Mouse (Mus musculus) thymus, postnatal 36 days (tissue): ENCODE measurements at regions not wholly inside any gene's neighbourhood (a gene's known extent, or its start where the extent isn't known, plus 50 kb on each side); places are given as distances from the start of the nearest gene placed in this dataset.
A peak's percentile ranks its signal among the peaks of the same experiment; 100 is the strongest.

Source experiments
- DNase-seq, 2 experiments: peaks; one replicate each; pipeline ENCODE4 v3.0.0; 2022; ENCODE audit warnings: mixed read lengths in 2 of 2

GRCm38 (mm10) chr9:46443191-46444095, 123.7 kb upstream of the 4931429L15Rik start:
- DNase-seq, result no peak

DNA sequence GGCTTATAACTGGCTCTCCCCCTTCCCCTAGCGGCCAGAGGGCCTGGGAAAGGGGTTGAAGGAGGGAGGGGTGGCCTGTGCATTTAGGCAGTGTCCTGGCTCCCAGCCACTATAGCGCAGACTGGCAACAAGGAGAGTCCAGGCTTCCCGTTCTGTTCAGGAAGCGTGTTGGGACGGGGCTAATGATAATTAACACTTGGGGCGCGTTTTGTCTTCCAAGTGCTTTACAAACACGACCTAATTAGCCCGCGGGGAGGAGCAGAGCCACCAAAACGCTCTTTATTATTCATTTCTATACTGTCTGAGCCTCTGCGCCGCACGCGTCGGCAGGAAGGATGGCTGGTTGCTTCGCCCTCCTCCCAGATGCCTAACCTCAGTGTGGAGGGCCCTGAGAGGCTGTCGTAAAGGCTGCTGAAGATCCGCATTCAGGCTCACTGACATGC, 123.0 kb upstream of the 4931429L15Rik start:
- no peak for DNase-seq

- DNase-seq, result no peak
Observed at GRCm38 (mm10) chr9:46440226-46440625, 120.4 kb upstream of the 4931429L15Rik start.

DNA sequence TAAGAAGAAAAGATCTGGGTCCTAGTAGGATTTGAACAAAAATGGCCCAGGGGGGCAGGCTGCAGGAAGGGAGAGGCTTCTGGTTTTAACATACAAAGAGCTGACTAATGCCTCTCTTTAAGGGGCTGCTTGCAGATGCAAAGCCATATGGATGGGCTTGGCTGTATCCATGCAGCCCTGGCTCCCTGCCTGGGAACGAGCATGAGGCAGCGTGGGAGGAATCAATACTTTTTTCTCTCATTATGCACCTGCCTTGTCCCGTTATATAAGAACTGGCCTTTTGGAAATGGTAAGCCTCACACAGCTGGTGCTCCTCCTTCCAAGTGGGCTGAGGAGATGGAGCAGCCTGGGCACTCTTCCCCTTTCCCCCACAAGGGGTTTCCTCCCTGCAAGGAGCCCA, 114.9 kb upstream of the 4931429L15Rik start:
- no peak for DNase-seq

DNA sequence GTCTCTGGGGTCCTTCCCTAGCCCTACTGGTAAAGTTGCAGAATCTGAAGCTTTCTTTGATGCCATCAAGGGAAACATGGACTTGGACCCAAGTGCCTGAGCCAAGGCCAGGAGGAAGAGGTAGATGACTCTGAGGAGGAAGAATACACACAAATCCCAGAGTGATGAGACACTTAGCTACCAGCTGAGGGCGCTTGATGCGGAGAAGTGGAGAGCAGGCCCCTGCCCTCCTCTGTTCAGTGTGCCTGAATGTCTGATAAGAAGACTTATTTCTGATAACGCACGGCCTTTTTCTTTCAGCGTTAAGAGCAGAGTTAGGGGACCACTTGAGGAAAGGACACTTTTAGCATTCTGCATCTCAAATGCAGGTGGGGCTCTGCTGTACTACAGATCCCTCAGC, 113.9 kb upstream of the 4931429L15Rik start:
- no peak for DNase-seq

- DNase-seq, result no peak
Observed at GRCm38 (mm10) chr9:46431053-46431452, 111.3 kb upstream of the 4931429L15Rik start.

DNA sequence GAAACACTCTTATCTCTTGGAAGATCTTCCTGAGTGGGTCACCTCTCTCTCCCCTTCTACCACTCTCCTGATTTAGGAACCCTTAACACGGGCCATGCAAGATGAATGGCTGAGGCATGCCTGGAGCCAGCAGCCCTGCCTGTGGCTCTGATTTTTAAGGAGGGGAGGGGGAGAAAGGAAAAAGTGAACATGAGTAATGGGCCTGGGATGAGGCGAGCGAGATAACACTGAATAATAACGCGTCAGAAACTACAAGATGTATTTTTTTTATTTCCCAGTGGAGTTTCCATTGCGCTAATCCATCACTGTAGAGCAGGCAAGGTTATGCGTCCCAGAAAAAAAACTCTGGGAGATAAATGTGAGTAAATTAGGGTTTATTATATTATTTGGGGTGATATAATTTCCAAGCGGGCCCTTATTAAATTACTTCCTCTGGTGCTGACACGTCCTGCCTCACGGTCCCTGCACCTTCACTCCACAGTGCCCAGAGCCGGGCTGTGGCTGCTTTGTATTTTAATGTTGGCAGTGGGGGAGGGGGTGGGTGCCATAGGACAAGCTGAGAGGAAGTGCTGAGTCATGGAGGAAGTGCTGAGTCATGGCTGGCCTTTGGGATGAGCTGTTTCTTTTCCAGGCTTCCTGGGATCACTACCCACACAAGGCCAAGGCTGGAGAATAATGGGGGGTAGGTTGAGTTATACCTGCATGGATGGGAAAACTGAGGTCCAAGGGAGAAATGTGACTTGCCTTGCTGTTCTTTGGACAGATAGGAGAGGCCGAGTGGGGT, 103.6 kb upstream of the 4931429L15Rik start:
- DNase-seq, result no peak

DNA sequence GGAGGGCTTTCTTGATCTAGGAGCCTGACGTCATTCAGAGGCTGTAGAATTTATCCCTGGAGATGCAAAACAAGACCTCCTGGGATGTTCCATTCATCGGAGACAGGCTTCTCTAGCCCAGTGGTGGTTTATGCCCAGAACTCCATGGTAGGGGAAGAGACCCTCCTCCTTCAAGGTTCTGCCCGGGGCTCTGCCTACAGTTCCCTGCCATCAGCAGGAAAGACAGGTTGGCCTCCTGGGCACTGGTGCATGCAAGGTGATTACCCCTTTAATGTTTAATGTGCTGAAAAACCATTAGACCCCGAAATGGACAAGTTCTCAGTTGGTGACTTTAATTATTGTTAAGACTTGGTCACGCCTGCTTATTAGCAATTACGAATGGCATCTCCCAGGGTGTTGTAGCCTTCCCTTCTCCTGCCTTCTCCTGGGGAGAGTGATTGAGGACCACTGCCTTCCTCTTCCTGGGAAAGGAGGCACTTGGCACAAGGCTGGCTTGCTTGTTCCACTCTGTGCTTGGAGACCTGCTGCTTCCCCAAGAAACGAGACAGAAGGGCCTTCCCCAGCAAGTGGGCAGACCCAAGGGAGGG, 102.0 kb upstream of the 4931429L15Rik start:
- no peak for DNase-seq

DNA sequence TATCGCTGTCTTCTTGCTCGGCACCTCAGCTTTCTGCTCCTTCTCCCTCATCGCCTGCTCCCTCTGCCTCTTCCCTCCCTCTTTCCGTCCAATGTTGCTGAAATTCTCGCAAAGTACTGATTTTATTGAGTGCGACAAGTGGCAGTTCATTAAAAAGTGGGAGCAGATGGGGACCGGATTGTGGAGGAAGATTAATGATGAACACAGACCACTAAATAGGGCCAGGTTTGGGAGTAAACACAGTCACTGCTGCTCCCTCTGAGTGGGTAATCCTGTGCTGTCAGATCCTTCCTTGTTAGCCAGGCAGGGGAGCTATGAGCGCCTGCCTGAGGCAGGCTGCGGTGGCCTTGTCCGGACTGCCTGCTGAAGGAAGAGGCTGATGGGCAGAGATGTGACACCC, 91.9 kb upstream of the 4931429L15Rik start:
- DNase-seq, result no peak

- DNase-seq, result no peak
Observed at GRCm38 (mm10) chr9:46408776-46409175, 89.0 kb upstream of the 4931429L15Rik start.

- DNase-seq, result no peak
Observed at GRCm38 (mm10) chr9:46406606-46407005, 86.8 kb upstream of the 4931429L15Rik start.

DNA sequence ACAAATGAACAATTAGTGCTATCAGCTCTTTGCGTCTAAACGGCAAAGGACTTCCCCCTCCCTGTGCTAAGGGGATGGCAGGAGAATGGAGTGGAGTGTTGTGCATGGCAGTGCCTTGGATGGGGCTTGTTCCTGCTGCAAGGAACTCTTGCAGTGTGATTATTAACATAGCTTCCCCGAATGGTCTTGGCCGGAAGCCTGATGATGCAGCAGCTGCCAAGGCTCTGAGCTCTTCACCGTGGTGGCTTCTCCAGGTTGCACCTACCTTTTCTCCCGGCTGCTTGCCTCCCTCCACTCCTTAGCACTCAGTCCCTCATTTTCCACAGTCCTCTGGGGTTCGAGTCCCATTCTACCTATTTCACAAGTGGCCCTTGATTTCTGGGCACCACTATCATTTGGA, 76.8 kb upstream of the 4931429L15Rik start:
- DNase-seq, result no peak

- DNase-seq, result no peak
Observed at GRCm38 (mm10) chr9:46395156-46395765, 75.5 kb upstream of the 4931429L15Rik start.

GRCm38 (mm10) chr9:46394239-46394638, 74.5 kb upstream of the 4931429L15Rik start:
- no peak for DNase-seq

GRCm38 (mm10) chr9:46392641-46393321, 73.0 kb upstream of the 4931429L15Rik start:
- DNase-seq, result peak; percentile 36 to 39

GRCm38 (mm10) chr9:46389741-46390140, 70.0 kb upstream of the 4931429L15Rik start:
- DNase-seq, result no peak

GRCm38 (mm10) chr9:46388677-46389676, 69.2 kb upstream of the 4931429L15Rik start:
- no peak for DNase-seq

- no peak for DNase-seq
Observed at GRCm38 (mm10) chr9:46386333-46386732, 66.5 kb upstream of the 4931429L15Rik start.

DNA sequence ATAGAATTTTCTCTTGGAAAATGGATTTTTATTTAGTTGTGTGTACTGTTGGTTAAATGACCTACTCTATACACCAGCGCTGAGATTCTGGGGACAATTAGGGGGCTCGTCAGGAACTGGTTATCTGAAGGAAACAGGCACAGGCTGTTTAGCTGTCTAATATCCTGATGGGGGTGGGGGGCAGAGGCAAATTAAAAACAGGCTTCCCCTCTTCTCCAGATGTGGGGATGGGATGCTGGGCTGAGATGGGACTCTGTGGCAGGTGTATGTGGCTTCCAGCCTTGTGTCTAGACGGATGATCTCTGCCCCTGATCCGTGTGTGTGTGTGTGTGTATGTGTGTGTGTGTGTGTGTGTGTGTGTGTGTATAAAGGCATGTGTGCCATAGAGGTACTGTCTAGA, 61.6 kb upstream of the 4931429L15Rik start:
- no peak for DNase-seq

- no peak for DNase-seq
Observed at GRCm38 (mm10) chr9:46379453-46379852, 59.7 kb upstream of the 4931429L15Rik start.

DNA sequence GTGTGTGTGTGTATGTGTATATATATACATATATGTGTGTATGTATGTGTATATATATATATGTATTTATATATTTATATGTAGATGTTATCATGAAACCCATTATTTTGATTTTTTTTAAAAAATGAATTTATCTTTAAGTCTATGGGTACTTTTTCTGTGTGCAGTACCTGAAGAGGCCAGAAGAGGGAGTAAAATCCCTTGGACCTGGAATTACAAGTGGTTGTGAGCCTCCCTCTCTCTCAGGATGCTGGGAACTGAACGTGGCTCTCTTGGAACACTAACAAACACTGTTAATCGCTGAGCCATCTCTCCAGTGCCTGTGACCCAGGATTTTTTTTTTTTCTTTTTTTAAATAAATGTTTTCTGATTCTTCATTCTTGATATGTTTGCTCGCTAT, 58.6 kb upstream of the 4931429L15Rik start:
- DNase-seq, result no peak
